Mouse (Mus musculus): ENCODE data around the gene Gm20388. TPM values are rescaled to one million over a fixed set of nuclear protein-coding genes. Genes with fewer than 3 reads are reported as not detected.
"Not testable (repeated sequence)": the region's sequence is repeated elsewhere in the genome, so short reads cannot be mapped to it uniquely, and the experiment has no call there.

The Gm20388 gene
- polyA plus RNA-seq, 1 experiment = 10.6 TPM

DNA sequence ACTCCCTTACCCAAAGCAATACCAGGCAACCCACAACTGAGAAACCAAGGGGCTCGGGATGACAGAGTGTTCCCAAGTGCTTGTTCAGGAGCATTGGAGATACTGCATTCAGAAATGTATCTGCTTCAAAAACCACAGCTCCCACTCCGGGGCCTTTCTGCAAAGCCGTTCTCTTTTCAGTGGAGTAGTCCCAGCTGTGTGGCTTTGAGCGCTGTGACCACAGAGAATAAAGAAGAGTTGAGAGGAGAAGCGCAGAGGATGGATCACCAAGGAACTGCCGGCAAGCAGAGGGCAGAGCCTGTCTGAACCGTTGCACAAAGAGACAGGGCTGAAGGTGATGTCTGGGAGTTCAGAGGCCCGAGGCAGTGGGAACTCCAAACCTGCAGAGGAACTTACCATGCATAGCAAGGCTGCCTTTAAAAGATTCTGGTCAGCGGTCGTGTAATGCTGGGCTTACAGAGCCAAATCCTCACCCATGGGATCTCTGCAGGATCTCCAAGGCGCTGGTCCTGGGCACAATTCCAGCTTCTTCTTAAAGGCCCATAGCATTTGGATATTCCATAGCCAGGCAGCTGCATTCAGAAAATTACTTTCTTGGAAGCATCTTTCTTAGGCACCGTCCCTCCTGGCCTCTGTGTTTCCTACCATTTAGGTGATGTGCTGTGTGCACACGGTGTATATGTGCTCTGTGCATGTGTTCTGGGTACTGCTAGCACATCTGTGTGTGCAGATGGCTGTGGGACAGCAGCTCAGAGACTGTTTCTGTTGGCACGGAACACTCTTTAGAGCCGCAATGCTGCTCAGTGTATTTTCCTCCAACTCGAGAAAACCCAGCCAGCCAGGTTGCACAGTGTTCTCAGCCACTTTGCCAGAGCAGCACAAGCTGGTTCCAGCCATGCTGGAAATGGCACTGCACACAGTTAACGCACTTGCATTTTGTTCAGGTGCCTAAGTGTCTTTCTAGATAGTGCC lies 4261.2 kb downstream of the Gm20388 start:
- WGBS = 72% methylated on average over 17 of the region's 17 CpGs
- TF ChIP-seq CTCF (IDR thresholded peaks at IDR 0.05; ENCODE audit: control insufficient read depth, insufficient read depth, low read length) (no peak), POLR2A (IDR thresholded peaks at IDR 0.05; ENCODE audit: borderline replicate concordance, control insufficient read depth, low read depth, low read length) (no peak)
- H3K4me3 ChIP-seq (replicated peaks; ENCODE audit: control insufficient read depth, low read depth, low read length) = no peak overlapping the region
- no peak overlapping the region for H3K27ac ChIP-seq (ENCODE audit: control insufficient read depth, insufficient read depth, low read depth, low read length, poor library complexity)
- no peaks in the 10 kb centered on the region for H3K4me1 ChIP-seq (ENCODE audit: control insufficient read depth, insufficient read depth, low read length)

- WGBS = 70% methylated on average over 4 of the region's 4 CpGs
- H3K4me1 ChIP-seq (ENCODE audit: control insufficient read depth, insufficient read depth, low read length) = no peaks in the 10 kb centered on the region
- no peak overlapping the region for H3K4me3 ChIP-seq (replicated peaks; ENCODE audit: control insufficient read depth, low read depth, low read length)
- no peak overlapping the region for H3K27ac ChIP-seq (ENCODE audit: control insufficient read depth, insufficient read depth, low read depth, low read length, poor library complexity)
- TF ChIP-seq CTCF (IDR thresholded peaks at IDR 0.05; ENCODE audit: control insufficient read depth, insufficient read depth, low read length) (no peak), POLR2A (IDR thresholded peaks at IDR 0.05; ENCODE audit: borderline replicate concordance, control insufficient read depth, low read depth, low read length) (no peak)
Measured at GRCm38 (mm10) chr8:124173688-124174087, 4263.0 kb downstream of the Gm20388 start.

DNA sequence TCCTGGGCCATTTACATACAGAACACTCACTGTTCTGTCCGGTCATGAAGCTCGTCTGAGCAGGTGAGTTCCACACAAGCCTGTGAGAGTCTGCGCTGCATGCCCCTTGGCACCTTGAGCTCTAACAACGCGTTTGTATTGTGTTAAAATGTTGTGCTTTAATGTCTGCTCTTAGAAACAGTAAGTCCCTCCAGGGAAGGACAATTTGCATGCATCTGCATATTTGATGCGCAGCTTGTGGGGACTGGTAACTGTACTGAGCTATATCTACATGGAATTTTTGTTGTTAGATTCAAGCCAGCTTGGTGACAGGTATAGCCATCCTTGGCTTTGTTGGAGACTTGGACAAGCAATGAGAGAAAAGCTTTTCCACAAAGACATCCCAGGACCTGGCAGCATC lies 4265.5 kb downstream of the Gm20388 start:
- Histone ChIP-seq H3K4me3 (replicated peaks; ENCODE audit: control insufficient read depth, low read depth, low read length) (no peak overlapping the region), H3K27ac (ENCODE audit: control insufficient read depth, insufficient read depth, low read depth, low read length, poor library complexity) (no peak overlapping the region), H3K4me1 (ENCODE audit: control insufficient read depth, insufficient read depth, low read length) (no peaks in the 10 kb centered on the region)
- TF ChIP-seq POLR2A (IDR thresholded peaks at IDR 0.05; ENCODE audit: borderline replicate concordance, control insufficient read depth, low read depth, low read length) = no peak
- 91% methylated on average over 6 of the region's 6 CpGs for WGBS

DNA sequence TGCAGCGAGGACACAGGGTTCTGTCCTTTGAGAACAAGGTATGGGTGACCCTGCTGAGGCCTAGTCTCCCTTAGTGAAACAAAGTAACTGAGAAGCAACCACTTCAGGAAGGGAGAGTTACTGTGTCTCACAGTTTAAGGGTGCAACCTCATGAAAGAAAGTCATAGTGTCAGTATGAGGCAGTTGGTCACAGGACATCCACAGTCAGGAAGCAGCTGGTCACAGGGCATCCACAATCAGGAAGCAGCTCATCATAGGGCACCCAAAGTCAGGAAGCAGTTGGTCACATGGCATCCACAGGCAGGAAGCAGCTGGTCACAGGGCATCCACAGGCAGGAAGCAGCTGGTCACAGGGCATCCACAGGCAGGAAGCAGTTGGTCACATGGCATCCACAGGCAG lies 4266.5 kb downstream of the Gm20388 start:
- H3K27ac ChIP-seq (ENCODE audit: control insufficient read depth, insufficient read depth, low read depth, low read length, poor library complexity); H3K4me3 ChIP-seq (replicated peaks; ENCODE audit: control insufficient read depth, low read depth, low read length); H3K4me1 ChIP-seq (ENCODE audit: control insufficient read depth, insufficient read depth, low read length): not testable (repeated sequence)
- WGBS = 80% methylated on average over 1 of the region's 1 CpGs

DNA sequence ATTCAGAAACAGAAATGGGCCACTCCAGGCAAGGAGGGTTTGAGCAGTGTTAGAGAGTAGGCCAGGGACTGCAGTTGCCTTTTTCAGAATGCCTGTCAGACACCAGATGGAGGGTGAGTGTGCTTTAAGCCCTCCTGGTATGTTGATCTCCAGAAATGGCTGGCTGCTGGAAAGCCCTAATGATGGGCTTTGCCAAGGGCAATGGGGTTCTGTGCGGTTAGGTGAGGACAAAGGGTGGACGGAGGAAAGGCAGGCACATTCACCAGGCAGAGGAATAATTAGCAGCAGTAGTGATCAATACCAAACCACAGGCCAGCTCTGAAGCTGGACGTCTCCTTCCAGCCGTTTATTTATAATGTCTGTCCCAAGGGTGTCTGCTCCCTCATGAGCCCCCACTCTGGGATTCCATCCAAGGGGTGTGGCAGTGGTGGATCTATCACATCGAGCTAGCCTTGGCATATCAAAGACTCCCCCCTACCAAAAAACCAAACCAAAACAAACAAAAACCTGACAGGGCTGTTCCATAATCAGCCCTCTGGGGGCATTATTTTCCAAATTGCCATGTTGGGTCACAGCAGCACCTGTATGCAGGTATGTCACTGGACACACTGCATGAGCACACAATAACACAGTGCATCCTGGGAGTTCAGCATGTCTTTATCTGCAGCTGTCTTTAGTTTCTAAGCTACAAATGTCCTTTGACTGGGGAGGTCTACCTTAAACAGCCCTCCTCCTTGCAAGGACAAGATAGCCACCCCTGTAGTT lies 4270.2 kb downstream of the Gm20388 start:
- Histone ChIP-seq H3K27ac (ENCODE audit: control insufficient read depth, insufficient read depth, low read depth, low read length, poor library complexity) (no peak overlapping the region), H3K4me1 (ENCODE audit: control insufficient read depth, insufficient read depth, low read length) (no peaks in the 10 kb centered on the region), H3K4me3 (replicated peaks; ENCODE audit: control insufficient read depth, low read depth, low read length) (no peak overlapping the region)
- no peak for TF ChIP-seq POLR2A (IDR thresholded peaks at IDR 0.05; ENCODE audit: borderline replicate concordance, control insufficient read depth, low read depth, low read length)
- TF ChIP-seq CTCF (IDR thresholded peaks at IDR 0.05; ENCODE audit: control insufficient read depth, insufficient read depth, low read length) = no peak
- WGBS = 83% methylated on average over 5 of the region's 5 CpGs

- Histone ChIP-seq H3K4me1 (ENCODE audit: control insufficient read depth, insufficient read depth, low read length) (no peaks in the 10 kb centered on the region), H3K4me3 (replicated peaks; ENCODE audit: control insufficient read depth, low read depth, low read length) (no peak overlapping the region), H3K27ac (ENCODE audit: control insufficient read depth, insufficient read depth, low read depth, low read length, poor library complexity) (no peak overlapping the region)
- TF ChIP-seq POLR2A (IDR thresholded peaks at IDR 0.05; ENCODE audit: borderline replicate concordance, control insufficient read depth, low read depth, low read length) = no peak
- no peak for TF ChIP-seq CTCF (IDR thresholded peaks at IDR 0.05; ENCODE audit: control insufficient read depth, insufficient read depth, low read length)
- 79% methylated on average over 5 of the region's 5 CpGs for WGBS
Measured at GRCm38 (mm10) chr8:124181751-124182150, 4271.1 kb downstream of the Gm20388 start.

DNA sequence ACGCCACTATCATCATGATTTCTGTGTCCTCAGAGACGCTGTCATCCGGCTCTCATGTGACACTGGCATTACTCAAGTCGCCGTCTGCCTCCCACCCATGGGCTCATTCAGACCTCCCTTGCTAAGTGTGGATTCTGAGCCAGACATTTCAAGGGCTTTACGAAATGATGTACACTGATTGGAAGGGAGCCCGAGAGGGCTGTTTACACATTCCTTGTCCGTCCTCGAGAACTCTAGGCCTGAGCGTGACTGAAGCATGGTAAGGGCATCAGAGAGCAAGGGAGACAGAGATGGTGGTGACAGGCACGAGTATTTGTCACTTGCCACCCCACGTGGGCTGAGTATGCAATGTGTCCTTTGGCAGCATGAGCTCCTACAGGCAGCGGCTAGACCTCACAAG lies 4271.6 kb downstream of the Gm20388 start:
- WGBS = 86% methylated on average over 13 of the region's 13 CpGs
- no peaks in the 10 kb centered on the region for H3K4me1 ChIP-seq (ENCODE audit: control insufficient read depth, insufficient read depth, low read length)
- TF ChIP-seq POLR2A (IDR thresholded peaks at IDR 0.05; ENCODE audit: borderline replicate concordance, control insufficient read depth, low read depth, low read length) = no peak
- TF ChIP-seq CTCF (IDR thresholded peaks at IDR 0.05; ENCODE audit: control insufficient read depth, insufficient read depth, low read length) = no peak
- no peak overlapping the region for H3K4me3 ChIP-seq (replicated peaks; ENCODE audit: control insufficient read depth, low read depth, low read length)
- H3K27ac ChIP-seq (ENCODE audit: control insufficient read depth, insufficient read depth, low read depth, low read length, poor library complexity) = no peak overlapping the region

- no peaks in the 10 kb centered on the region for H3K4me1 ChIP-seq (ENCODE audit: control insufficient read depth, insufficient read depth, low read length)
- 82% methylated on average over 3 of the region's 3 CpGs for WGBS
- H3K4me3 ChIP-seq (replicated peaks; ENCODE audit: control insufficient read depth, low read depth, low read length) = no peak overlapping the region
- TF ChIP-seq CTCF (IDR thresholded peaks at IDR 0.05; ENCODE audit: control insufficient read depth, insufficient read depth, low read length) (no peak), POLR2A (IDR thresholded peaks at IDR 0.05; ENCODE audit: borderline replicate concordance, control insufficient read depth, low read depth, low read length) (no peak)
- H3K27ac ChIP-seq (ENCODE audit: control insufficient read depth, insufficient read depth, low read depth, low read length, poor library complexity) = no peak overlapping the region
Measured at GRCm38 (mm10) chr8:124184078-124184477, 4273.4 kb downstream of the Gm20388 start.

Measured in bone marrow, adult 2 months (tissue).